Mouse (Mus musculus) cerebellum, adult 9-10 months (tissue): ENCODE data around the gene Cfap58.

Experiments
- DNase-seq: peaks from one replicate; pipeline ENCODE4 v3.0.0; 2022

The Cfap58 gene

DNA sequence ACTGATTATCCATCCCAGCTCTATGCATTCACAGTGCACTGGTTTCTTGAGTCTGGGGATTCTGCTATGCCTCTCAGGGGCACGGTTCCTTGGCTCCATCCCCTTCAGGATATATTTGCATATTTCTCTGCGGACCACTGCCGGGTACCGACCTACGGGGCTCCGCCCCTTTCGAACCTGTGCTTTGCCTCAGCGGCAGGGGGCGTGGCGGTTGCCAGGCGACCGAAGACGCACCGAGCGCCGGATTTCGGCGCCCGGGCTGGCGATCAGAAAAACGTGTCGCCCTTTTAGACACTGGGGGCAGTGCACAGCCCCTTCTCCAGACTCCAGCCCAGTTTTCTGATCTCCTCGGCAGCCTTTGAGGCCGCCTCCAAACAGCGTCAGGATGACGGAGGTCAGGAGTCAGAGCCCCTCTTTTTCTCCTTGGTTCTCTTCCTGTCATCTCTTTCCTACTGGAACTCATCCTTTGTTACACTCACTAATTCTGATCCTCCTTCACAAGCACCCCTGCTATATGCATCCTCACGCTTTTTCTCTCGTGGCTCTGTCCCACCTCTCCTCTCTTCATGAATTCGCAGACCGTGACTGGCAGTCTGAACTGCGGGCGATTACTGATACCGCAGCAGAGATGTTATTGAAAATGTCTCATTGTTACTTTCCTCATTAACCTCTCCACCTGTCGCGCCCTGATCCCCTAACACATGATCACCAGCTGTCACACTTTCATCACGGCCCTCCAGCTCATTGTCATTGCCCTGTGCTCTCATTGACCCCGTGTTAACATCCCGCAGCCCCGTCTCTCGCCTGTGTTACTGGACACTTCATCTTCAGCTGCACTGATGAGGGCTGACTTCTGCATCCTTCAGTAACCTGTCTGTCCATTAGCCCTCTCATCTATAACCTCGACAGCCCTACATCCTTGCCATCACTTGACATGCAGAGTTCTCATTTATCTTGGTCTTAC, at the start of gene Cfap58:
Gene Cfap58, plus strand, starts transcription at position 233 of the 964 bp plus-strand sequence.
- no peak for DNase-seq

DNA sequence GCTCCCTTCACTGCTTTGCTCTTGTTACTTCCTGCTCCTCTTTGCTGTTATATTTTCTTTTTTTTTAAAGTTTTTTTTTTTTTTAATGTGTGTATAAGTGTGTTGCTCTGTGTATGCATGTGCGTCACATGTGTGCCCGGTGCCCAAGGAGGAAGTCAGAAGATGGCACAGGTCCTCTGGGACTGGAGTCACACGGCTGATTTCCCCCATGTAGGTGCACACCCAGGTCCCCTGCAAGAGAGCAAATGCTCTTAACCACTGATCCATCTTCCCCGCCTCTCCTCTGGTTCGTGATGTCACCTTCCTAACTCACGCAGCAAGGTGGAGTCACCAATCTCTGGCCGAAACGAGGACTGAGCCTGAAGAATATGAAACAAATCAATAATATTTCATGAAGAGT, 49.4 kb upstream of the Cfap58 start:
- DNase-seq = no peak

DNA sequence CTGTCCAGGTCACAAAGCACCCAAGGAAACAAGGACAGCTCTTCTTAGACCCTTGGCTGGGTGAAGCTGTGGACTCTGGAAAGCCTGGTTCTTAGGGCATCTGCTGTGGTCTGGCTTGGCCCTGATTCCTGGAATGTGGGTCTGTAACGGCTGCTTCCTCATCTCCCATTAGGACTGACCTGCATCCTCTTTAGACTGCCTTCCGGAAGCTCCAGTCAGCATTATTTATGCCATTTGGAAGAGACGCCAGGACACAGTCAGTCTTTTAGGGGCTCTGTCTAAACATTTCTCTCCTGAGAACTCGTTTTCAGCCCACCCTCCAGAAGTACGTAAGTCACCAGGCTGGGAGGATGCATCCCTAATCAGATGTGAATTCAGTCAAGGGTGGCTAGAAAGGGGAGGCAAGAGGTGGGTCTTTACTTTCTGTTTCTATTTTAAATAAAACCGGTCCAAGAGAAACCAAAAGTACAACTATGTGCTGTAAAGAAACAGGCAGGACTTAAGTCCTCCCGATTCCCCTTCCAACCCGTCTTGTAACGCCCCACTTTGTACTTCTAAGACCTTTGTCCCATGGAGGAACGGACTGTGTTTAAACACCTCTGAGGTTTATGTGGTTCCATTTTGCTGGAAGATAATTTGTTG, 46.9 kb upstream of the Cfap58 start:
- DNase-seq = no peak

DNA sequence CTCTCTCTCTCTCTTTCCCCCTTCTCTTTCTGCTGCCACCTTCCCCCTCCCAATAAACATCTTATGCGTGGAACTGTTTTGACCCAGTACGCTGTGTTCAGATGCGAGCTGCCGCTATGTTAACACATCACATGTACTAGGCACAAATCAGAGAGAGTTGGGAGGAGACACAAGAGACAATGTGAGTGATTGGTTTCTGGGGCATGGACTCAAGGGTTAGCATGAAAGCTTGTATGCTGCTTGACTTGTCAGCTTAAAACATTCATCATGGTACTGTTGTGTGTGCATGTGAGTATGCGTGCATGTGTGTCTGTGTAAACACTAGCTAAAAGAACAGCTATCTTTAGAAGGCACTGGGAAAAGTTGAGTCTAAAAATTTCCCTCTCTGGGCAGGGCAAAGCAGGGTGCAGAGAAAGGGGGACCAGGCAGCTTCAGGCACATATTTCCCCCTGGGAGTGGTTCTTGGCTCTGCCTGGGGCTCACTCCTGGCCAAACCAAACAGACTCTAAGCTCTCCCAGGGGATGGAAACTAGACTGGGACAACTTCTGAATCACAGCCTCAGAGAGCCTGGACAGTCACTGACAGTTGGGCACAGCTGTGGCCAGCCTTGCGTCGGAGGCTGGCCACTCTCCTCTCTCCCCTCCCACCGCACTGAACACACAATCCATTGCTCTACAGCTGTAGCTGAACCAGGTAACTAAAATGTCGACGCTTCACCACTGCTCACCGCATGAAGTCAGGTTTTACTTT, 45.7 kb upstream of the Cfap58 start:
- DNase-seq = no peak

DNA sequence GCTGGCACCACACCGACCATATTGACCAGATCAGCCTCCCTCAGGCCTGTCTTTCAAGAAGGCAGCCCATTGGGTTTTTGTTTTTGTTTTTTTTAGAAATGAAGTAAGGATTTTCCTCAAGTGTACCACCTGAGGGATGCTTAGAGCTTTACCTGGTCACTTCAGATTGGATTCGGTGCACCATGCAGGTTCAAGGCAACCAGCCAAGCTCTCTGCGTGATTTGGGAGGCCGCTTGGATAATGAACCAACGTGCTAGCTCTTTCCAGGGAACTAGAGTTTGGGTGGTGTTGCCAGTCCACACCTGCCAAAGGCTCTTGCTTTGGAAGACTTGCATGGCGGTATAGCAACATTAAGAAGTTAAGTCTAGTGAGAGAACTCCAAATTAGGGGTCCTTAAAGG, 44.4 kb upstream of the Cfap58 start:
- DNase-seq = no peak

DNA sequence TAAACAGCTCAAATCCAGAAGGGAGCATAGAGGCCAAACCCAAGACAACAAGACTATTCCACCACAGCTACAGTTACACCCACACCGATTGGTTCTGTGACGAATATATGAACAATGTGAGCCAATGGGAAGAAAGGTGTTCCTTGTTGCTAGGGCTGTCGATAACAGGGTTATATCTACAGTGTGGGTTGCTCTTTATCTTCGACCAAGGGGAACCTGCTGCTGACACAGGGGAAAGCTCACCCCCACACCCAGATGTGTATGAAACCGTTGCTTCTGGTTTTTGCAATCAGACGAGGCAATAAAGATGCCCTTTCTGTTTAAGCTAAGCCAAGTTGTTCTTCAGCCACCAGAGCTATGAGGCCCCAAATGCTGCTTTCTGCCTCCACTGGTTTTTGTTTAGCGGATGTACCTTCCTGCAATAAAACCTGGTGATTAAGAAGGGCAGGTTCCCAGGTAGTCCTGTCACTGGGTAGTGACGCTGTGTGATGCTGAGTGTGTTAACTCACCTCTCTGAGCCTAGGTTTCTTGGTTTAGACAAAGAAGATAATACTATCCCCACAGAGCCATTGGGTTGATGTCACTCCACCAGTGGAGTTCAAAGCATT, 38.9 kb upstream of the Cfap58 start:
- DNase-seq = no peak

DNA sequence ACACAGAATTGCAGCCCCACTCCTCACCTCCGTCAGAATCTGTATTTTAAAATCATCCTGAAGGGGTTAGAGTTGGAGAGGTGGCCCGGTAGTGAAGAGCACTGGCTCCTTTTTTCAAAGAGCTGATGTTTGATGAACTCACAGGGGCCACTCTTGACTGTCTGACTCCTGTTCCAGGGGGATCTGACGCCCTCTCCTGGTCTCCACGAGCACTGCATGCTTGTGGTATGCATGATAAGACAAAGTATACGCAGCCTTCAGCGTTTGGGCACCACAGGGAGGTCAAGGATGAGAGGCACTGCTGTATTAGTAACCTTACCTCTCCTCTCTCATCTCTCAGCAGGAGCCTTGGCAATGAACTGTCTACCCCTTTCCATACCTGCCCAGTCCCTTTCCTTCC, 37.5 kb upstream of the Cfap58 start:
- DNase-seq = no peak

DNA sequence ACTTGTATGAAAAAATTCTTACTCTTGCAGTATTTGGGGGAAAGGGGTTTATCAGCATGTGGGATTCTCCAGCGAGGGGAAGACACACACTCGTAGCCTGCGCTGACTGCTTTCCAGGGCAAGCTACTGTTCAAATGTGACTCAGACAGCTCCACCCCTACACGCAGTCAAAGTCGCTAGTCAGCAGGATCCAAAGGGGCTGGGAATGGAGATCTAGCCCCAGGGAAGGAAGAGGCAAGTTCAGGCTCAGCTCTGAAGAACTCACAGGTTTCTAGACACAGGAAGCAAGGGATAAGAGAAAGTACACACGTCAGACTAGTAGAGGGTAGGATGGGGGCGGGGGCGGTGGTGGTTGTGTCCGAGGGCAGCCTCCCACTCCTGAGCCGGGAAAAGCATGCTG, 36.9 kb upstream of the Cfap58 start:
- no peak for DNase-seq

DNA sequence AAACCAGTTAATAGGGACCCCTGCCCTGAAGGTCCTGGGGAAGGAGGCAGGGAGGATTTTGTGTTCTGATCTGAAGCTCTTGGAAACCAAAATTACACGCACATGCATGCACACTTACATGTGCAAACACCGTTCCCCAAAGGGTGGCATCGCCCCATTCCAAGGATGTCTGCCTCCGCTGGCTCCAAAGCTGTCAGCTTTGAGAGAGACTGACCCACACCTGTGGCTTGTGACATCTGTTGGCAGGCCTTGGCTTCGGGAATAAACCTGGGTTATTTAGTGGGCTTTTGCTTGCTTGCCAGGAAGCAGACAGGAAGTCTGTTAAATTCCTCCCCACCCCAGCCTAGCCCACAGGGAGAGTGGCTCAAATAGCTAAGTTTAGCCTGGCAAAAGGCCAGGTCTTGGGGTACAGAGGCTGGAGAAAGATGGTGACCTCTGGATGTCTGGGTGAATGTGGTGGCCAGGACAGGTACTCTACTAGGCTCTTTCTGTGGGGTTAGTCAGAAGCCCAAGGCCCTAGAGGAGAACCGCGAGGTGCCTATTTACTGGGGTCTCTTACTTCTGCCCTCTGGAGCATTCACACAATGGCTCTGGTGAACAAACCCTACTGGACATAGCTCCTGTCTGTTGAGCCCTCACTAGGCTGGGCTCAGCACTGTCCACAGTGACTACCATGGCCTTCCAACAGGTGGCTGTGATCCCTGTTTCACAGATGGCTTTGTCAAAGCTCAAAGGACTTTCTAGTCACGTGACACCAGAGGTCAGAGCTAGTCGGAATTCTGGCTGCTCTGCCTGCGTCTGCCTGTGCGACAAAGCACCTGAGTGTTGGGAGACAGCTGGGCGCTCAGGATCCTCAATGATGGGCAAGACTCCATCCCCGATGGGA, 34.9 kb upstream of the Cfap58 start:
- DNase-seq = no peak

DNA sequence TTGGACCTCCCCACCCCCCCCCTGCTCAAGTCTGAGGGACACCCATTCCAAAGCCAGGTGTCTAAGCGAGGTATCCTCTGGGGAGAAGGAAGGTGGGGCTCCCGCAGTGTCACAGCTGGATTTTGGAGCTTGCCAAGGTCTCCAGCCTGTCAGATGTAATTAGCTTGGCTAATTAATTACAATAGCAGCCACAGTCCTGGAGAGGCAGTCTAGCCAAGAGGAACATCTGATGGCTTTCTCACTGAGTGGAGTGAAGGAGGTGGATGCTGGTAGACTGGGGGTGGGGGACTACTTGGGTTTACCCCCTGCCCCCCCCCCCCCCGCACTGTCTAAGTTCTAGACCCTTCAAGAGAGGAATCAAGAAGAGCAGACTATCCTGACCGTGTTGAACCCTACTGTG, 33.8 kb upstream of the Cfap58 start:
- no peak for DNase-seq

DNA sequence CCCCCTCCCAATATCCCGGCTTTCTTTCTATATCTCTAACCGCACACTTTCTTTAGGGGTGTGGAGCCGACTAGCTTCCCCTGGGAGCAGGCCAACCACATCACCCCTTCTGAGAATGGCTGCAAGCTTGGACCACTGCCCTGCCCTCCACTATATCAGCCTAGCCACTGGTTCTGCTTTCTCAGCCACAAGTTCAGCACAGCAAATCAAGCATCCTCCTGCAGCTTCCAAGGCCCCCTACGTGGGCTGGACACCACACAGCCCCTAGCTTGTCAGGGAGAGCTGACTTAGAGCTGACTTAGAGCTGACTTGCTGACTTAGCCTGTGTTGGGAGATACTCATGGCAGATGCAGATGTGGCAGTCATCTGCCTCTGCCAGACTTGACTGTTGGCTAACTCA, 32.4 kb upstream of the Cfap58 start:
- DNase-seq = no peak

DNA sequence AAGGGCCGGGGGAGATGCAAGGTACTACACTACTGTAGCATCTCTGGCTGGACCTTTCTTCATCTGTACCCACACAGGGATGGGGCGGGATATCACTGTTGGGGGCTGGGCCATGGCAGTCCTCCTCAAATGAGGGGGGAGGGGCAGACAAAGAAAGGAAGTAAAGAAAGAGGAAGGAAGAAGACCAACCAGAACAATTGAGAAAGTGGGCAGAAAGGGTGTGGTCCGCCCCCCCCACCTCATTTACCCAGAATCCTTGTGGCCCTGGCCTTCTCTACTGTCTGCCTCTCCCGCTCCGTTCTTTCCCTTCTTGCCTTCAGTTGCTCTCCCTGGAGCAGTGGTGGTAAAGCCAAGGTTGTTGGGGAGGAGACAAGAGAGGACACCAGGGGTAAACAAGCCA, 31.9 kb upstream of the Cfap58 start:
- no peak for DNase-seq

DNA sequence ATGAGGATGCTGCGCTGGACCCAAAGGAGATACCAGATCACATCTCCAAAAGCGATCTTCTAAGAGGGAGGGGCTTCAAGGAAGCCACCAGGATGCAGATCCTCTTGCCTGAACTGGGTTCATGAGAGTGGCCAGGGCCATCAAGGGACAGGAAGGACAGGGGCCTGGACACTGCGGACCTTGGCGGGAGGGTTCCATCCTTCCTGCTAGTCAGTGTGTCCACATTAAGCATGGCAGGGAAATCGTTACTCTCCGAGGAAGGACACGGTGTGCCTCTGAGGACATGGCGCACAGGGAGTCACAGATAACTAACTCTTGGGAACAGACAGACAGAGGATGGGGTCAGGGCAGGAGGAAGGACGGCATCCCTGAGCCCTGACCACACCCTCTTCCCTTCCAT, 29.9 kb upstream of the Cfap58 start:
- no peak for DNase-seq

DNA sequence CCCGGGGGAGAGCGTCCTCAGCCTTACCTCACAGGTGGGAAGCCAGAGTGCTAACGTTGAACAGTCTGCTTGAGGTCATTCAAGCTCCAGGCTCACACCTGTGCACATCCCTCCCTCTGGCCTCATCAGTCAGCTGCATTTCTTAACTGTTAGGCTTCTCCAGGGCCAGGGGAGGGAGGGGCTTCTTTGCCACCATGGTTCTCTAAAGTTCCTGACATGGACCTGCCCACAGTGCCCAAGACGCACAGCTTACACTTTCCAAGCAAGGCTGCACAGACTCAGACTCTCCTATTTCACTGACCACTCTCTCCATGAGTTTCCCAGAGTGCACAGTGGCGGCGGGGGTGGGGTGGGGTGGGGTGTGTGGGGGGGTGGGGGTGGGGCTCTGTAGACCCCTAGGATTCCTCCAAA, 28.5 kb upstream of the Cfap58 start:
- DNase-seq = no peak

DNA sequence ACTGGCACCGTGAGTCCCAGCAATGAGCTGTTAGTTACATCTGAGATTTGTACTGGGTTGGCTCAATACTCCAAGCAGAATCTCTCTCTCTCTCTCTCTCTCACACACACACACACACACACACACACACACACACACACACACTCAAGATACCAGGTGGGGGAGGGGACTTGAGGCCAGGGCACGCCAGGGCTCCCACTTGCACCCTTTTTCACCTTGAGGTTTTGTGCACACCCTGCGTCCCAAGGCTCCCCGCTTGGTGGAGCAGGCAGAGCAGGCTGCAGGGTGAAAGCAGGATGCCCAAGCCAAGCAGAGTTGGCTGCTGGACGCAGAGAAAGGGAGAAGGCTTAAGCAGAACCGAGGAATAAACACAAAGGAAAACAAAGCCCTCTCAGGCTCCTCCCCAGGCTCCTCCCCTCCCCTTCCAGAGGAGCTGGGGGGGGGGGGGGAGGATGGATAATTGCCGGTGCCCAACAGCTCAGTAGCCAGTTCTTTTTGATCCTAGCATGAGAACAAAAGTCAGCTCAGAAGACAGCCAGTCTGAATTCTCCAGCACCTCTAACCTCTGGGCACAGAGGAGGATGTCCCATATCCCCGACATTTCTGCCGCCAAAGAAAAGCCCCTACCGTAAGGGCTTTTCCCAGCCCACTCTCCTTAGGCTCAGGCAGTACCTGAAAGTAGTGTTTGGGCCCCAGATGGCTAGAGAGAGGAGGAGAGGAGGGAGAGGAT, 27.9 kb upstream of the Cfap58 start:
- DNase-seq = no peak

DNA sequence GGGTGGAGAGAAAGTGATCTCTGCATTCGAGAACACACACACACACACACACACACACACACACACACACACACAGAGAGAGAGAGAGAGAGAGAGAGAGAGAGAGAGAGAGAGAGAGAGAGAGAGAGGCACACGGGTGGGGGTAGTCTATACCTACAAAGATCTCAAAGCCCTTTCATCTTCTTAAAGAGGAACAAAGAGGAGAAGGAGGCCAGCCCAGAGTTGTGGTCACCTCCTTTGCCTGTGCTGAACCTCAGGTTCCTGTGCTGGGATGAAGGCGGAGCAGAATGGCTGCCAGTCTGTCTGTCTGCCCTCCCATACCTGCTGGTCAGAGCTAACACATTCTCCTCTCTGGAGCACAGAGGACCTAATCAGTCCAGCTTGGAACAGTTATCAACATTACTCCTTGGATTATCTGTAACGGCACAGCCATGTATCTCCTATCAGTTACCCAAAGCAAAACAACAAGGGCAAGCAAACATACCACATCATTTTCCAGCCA, 27.3 kb upstream of the Cfap58 start:
- DNase-seq = no peak

DNA sequence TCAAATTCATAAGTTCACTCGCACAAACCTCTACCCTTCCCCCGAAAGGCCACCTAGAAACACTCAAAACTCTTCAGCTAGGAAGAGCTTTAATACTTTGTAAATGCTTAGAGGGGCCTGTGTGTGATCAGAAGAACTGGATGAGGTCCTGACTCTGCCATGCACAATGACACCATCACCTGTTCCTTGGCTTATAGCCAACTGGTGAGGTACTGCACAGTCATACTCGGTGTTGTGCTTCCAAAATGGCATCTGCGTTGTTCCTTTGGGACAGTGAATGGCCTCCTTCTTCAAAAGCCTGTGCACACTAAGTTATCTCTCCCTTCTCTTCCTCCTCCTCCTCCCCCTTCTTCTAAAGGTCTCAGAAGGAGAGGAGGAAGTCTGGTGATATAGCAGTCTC, 26.7 kb upstream of the Cfap58 start:
- DNase-seq = no peak

DNA sequence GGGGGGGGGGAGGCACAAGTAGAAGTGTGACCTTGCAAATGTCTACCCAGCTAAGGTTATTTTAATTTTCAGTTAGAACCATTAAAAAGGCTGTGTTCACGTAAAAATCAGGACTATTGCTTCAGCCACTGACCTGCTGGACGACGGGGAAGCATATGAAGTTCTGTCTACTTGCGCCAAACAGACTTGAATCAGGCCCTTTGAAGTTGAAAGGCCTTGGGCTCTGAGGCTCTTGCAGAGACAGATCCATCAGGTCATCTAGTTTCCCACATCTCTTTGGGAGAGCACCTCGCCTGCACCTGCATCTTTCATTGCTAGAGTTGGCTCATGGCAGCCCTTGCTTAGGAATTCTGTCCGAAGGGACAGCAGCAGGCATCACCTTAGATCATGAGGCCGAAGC, 24.1 kb upstream of the Cfap58 start:
- DNase-seq = no peak

DNA sequence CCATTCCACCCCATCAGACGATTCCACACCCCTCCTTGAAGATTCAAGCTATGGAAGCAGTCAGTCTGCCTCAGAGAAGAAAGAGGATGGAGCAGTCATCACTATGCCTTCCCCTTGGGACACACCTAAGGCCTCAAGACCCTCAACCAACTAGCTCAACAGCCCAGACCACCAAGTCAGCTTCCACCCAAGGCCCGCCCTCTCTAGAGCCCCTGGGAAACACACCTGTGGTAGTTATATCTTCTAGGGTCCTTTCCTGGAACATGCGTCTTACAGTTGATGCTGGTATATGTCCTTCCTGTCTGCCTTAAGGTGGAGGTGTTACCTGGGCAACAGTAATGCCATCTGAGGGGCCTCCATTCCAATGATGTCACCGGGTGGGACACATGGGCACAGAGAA, 23.3 kb upstream of the Cfap58 start:
- DNase-seq = no peak

DNA sequence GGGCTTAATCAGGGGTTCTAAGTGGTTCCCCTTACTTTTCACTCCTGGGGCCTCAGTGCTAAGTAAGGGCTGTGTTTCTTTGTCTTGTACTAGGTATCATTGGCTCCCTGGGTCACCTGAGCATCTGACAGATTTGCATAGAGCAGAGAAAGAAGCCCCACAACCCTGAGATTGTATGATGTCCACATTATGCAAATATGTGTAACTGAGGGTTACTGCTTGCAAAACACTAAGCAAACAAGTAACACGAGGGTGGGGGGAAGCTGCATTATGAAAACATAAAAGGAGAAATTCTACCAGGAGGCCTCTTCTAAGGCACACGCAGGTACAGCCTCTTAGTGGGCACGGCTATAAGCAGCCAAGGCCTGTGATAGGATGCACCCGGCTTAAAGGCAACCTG, 22.2 kb upstream of the Cfap58 start:
- no peak for DNase-seq

DNA sequence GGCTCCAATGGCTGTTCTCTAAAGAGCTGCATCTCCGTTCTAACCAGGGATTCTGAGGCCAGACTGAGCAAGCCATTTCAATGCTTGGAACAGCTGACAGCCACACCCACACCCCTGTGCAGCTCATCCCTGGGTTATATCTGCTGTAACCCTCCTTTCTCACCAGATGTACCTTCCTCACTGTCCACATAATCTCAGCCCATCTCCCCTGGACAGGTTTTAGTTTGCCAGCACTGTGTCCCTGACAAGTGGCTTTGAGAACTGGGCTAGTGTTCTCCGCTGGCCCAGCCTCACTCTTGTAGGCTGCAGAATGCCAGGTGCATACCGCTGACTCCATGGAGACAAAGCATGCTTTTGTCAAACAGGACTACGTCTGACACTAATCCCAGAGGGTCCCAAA, 20.1 kb upstream of the Cfap58 start:
- DNase-seq = no peak
